ENCODE assay signal across 8 mouse cellular contexts in genomic region chr1:136138191-136138830, GRCm38 (mm10). TPM values are rescaled to one million over a fixed set of nuclear protein-coding genes. Genes with fewer than 3 reads are reported as not detected.
DNase-seq lines count a peak whose midpoint lies in the region; ATAC-seq and TF ChIP-seq lines count a peak whose summit lies in the region.

No protein-coding gene starts in this region.

- peaks cover 62% of the 10 kb centered on the region for H3K4me1 ChIP-seq in heart, embryonic 16.5 days (ENCODE audit: control insufficient read depth, insufficient read depth, low read length)
- peaks cover 19% of the 10 kb centered on the region for H3K4me1 ChIP-seq in ES-Bruce4 (ENCODE audit: control insufficient read depth, insufficient read depth, low read length)
- H3K4me1 ChIP-seq in embryonic facial prominence, embryonic 15.5 days = peaks cover 94% of the 10 kb centered on the region
- peaks cover 99% of the 10 kb centered on the region for H3K4me1 ChIP-seq in liver, embryonic 13.5 days (replicated peaks)

- H3K27ac ChIP-seq in heart, embryonic 16.5 days (ENCODE audit: low read length) = 0 out of 2 replicates have a peak overlapping the region, but pooled peaks have one; percentile 21
- H3K27ac ChIP-seq in ES-Bruce4 (ENCODE audit: insufficient read depth, low read length) = peak overlapping the region; percentile 20; the same call in 1 of the 2 replicates
- H3K27ac ChIP-seq in embryonic facial prominence, embryonic 15.5 days (replicated peaks) = peak overlapping the region; percentile 61
- H3K27ac ChIP-seq in liver, embryonic 13.5 days = peak overlapping the region; percentile 69

- TF ChIP-seq POLR2A in ES-Bruce4 (IDR thresholded peaks at IDR 0.05; ENCODE audit: insufficient read depth, low read length) = no peak

- no peak for DNase-seq in heart, adult 9 months (ENCODE audit: low spot score in 2 of 2)
- no peak for DNase-seq in liver, embryonic 13.5 days
- DNase-seq in c-Kit-positive CD71-positive TER-119-positive erythroid progenitor cells, embryonic 14.5 days (ENCODE audit: low spot score) = no peak
- DNase-seq in urinary bladder, postnatal 10 days (ENCODE audit: low spot score) = no peak

- TF ChIP-seq CTCF in ES-Bruce4 (IDR thresholded peaks at IDR 0.05; ENCODE audit: low read depth, low read length) = no peak

- no peak overlapping the region for H3K4me3 ChIP-seq in heart, embryonic 16.5 days (ENCODE audit: low read length)
- no peak overlapping the region for H3K4me3 ChIP-seq in ES-Bruce4 (ENCODE audit: low read depth, low read length)
- no peak overlapping the region for H3K4me3 ChIP-seq in embryonic facial prominence, embryonic 15.5 days (replicated peaks)
- H3K4me3 ChIP-seq in liver, embryonic 13.5 days (replicated peaks) = no peak overlapping the region

- 25% methylated on average over 10 of the region's 10 CpGs for WGBS in heart, embryonic 16.5 days
- 41% methylated on average over 10 of the region's 10 CpGs for WGBS in embryonic facial prominence, embryonic 15.5 days
- 38% methylated on average over 10 of the region's 10 CpGs for WGBS in liver, embryonic 13.5 days (ENCODE audit: insufficient replicate concordance)

- ATAC-seq in heart, embryonic 16.5 days (replicated peaks; ENCODE audit: extremely low read depth, insufficient read depth, low FRiP score) = no peak; the same call in 1 of the 2 replicates
- no peak for ATAC-seq in embryonic facial prominence, embryonic 15.5 days (ENCODE audit: insufficient number of reproducible peaks, low FRiP score, low TSS enrichment, low read depth)
- ATAC-seq in liver, embryonic 13.5 days (ENCODE audit: low read depth) = no peak
- ATAC-seq in inflammation-experienced regulatory T-cells, adult 6 months = no peak

- H3K9ac ChIP-seq in heart, embryonic 16.5 days (ENCODE audit: low read length) = no peak overlapping the region
- no peak overlapping the region for H3K9ac ChIP-seq in ES-Bruce4 (ENCODE audit: low read depth, poor library complexity, severe bottlenecking)
- no peak overlapping the region for H3K9ac ChIP-seq in embryonic facial prominence, embryonic 15.5 days
- peak overlapping the region; percentile 7; the same call in 1 of the 2 replicates for H3K9ac ChIP-seq in liver, embryonic 13.5 days

- H3K4me2 ChIP-seq in heart, embryonic 16.5 days (ENCODE audit: low read depth, low read length) = 0 out of 2 replicates have a peak overlapping the region, but pooled peaks have one; percentile 11
- H3K4me2 ChIP-seq in embryonic facial prominence, embryonic 15.5 days (replicated peaks) = no peak overlapping the region
- H3K4me2 ChIP-seq in liver, embryonic 13.5 days = 0 out of 2 replicates have a peak overlapping the region, but pooled peaks have one; percentile 77

- no peaks in the 10 kb centered on the region for H3K27me3 ChIP-seq in heart, embryonic 16.5 days (ENCODE audit: control insufficient read depth, insufficient read depth, low read length)
- no peaks in the 10 kb centered on the region for H3K27me3 ChIP-seq in ES-Bruce4 (ENCODE audit: control insufficient read depth, insufficient read depth, low read length, poor library complexity, severe bottlenecking)
- no peaks in the 10 kb centered on the region for H3K27me3 ChIP-seq in embryonic facial prominence, embryonic 15.5 days
- no peaks in the 10 kb centered on the region for H3K27me3 ChIP-seq in liver, embryonic 13.5 days

- no peaks in the 10 kb centered on the region for H3K36me3 ChIP-seq in heart, embryonic 16.5 days (ENCODE audit: control insufficient read depth, insufficient read depth)
- no peaks in the 10 kb centered on the region for H3K36me3 ChIP-seq in ES-Bruce4 (ENCODE audit: control insufficient read depth, insufficient read depth, low read length, poor library complexity, severe bottlenecking)
- no peaks in the 10 kb centered on the region for H3K36me3 ChIP-seq in embryonic facial prominence, embryonic 15.5 days
- H3K36me3 ChIP-seq in liver, embryonic 13.5 days = no peaks in the 10 kb centered on the region

- TF ChIP-seq EP300 in ES-Bruce4 (IDR thresholded peaks at IDR 0.05; ENCODE audit: insufficient read depth, low read depth, low read length) = no peak

- H3K9me3 ChIP-seq in heart, embryonic 16.5 days (replicated peaks; ENCODE audit: control insufficient read depth, low read length) = no peaks in the 10 kb centered on the region
- no peaks in the 10 kb centered on the region for H3K9me3 ChIP-seq in ES-Bruce4 (replicated peaks; ENCODE audit: control insufficient read depth, insufficient read depth, low read length, poor library complexity, severe bottlenecking)
- no peaks in the 10 kb centered on the region for H3K9me3 ChIP-seq in embryonic facial prominence, embryonic 15.5 days (replicated peaks)
- no peaks in the 10 kb centered on the region for H3K9me3 ChIP-seq in liver, embryonic 13.5 days (replicated peaks)

RNA-seq across cellular contexts. Expression of gene Kif21b, which starts 7.1 kb away (rescaled TPM):
- polyA plus RNA-seq in heart, embryonic 16.5 days (2015; fragmentation: Nextera tagmentation; extraction: Ambion mirVana) = 1.8 and 2.6 TPM in 2 replicates
- polyA plus RNA-seq in ES-Bruce4 (2011; ENCODE audit: insufficient read depth, insufficient read length, low read depth, missing spikeins) = 16.0 and 19.2 TPM in 2 replicates
- 2.8 TPM in 2 replicates for polyA plus RNA-seq in embryonic facial prominence, embryonic 15.5 days (2015; fragmentation: Nextera tagmentation; extraction: Ambion mirVana)
- polyA plus RNA-seq in liver, embryonic 13.5 days (2015; fragmentation: Nextera tagmentation; extraction: Ambion mirVana) = 1.1 and 1.2 TPM in 2 replicates
- 10 to 100 TPM; 23.8 to 43.9 (median 33.8) TPM for polyA plus RNA-seq in inflammation-experienced regulatory T-cells, adult 6 months (2017; shearing (Covaris generic))
